Mouse (Mus musculus) retina, adult 2 months (tissue): ENCODE results near the gene Olfr1425.
"Not testable (repeated sequence)": the region's sequence is repeated elsewhere in the genome, so short reads cannot be mapped to it uniquely, and the experiment has no call there.

Experiments
- DNase-seq: peaks from one replicate; pipeline ENCODE4 v3.0.0-alpha.2; 2012; ENCODE audit warnings: low read depth, low spot score

Olfr1425 gene

GRCm38 (mm10) chr19:12077631-12078030, at the start of gene Olfr1425:
TSS of gene Olfr1425 (minus strand) at chr19:12077731.
- not testable (repeated sequence) for DNase-seq

- DNase-seq = no peak
Measured at GRCm38 (mm10) chr19:12123103-12123502, 45.6 kb upstream of the Olfr1425 start, which contains the start of gene Olfr76. TSS of gene Olfr76 (minus strand) at chr19:12123203.

- DNase-seq = no peak
Measured at GRCm38 (mm10) chr19:12116464-12116863, 38.9 kb upstream of the Olfr1425 start.

- no peak for DNase-seq
Measured at GRCm38 (mm10) chr19:12115797-12116196, 38.3 kb upstream of the Olfr1425 start, which contains the start of gene Olfr1428. TSS of gene Olfr1428 (minus strand) at chr19:12115897.

- no peak for DNase-seq
Measured at GRCm38 (mm10) chr19:12113807-12114206, 36.3 kb upstream of the Olfr1425 start.

GRCm38 (mm10) chr19:12104541-12104940, 27.0 kb upstream of the Olfr1425 start:
- DNase-seq = no peak

GRCm38 (mm10) chr19:12103234-12103633, 25.7 kb upstream of the Olfr1425 start, which contains the start of gene Olfr1427:
TSS of gene Olfr1427 (minus strand) at chr19:12103334.
- no peak for DNase-seq

- DNase-seq = no peak
Measured at GRCm38 (mm10) chr19:12091913-12092312, 14.4 kb upstream of the Olfr1425 start, which contains the start of gene Olfr1426. TSS of gene Olfr1426 (minus strand) at chr19:12092013.

GRCm38 (mm10) chr19:12069546-12069945, 8.0 kb downstream of the Olfr1425 start:
- DNase-seq = not testable (repeated sequence)

- DNase-seq = not testable (repeated sequence)
Measured at GRCm38 (mm10) chr19:12067806-12068205, 9.7 kb downstream of the Olfr1425 start.

- DNase-seq = not testable (repeated sequence)
Measured at GRCm38 (mm10) chr19:12062582-12062981, 14.9 kb downstream of the Olfr1425 start, which contains the start of gene Olfr1424. TSS of gene Olfr1424 (minus strand) at chr19:12062682.

GRCm38 (mm10) chr19:12043163-12043562, 34.4 kb downstream of the Olfr1425 start:
- no peak for DNase-seq

- DNase-seq = no peak
Measured at GRCm38 (mm10) chr19:12041217-12041616, 36.3 kb downstream of the Olfr1425 start, which contains the start of gene Olfr1423. TSS of gene Olfr1423 (minus strand) at chr19:12041317.

GRCm38 (mm10) chr19:12037727-12038126, 39.8 kb downstream of the Olfr1425 start:
- DNase-seq = no peak

GRCm38 (mm10) chr19:12026606-12027005, 50.9 kb downstream of the Olfr1425 start:
- no peak for DNase-seq

GRCm38 (mm10) chr19:12025333-12025732, 52.2 kb downstream of the Olfr1425 start:
- DNase-seq = no peak

- DNase-seq = no peak
Measured at GRCm38 (mm10) chr19:12024149-12024548, 53.4 kb downstream of the Olfr1425 start.
